Mouse (Mus musculus): ENCODE data around the gene Pdilt. TPM values are rescaled to one million over a fixed set of nuclear protein-coding genes. Genes with fewer than 3 reads are reported as not detected.
"Not testable (repeated sequence)": the region's sequence is repeated elsewhere in the genome, so short reads cannot be mapped to it uniquely, and the experiment has no call there.

The Pdilt gene
- polyA plus RNA-seq (2015; fragmentation: Nextera tagmentation; extraction: Ambion mirVana), result not detected in 2 replicates

GRCm38 (mm10) chr7:119523389-119523788, at the start of gene Pdilt:
Gene Pdilt (minus strand): TSS chr7:119523489.
- no peak for ATAC-seq (replicated peaks; ENCODE audit: extremely low read depth, insufficient read depth, low FRiP score)
- no peaks in the 10 kb centered on the region for H3K36me3 ChIP-seq (ENCODE audit: control insufficient read depth, insufficient read depth)
- H3K9ac ChIP-seq (ENCODE audit: low read length), result no peak within 1 kb of the TSS
- no peak within 1 kb of the TSS for H3K27ac ChIP-seq (ENCODE audit: low read length)
- no peaks in the 10 kb centered on the region for H3K4me1 ChIP-seq (ENCODE audit: control insufficient read depth, insufficient read depth, low read length)
- no peaks in the 10 kb centered on the region for H3K27me3 ChIP-seq (ENCODE audit: control insufficient read depth, insufficient read depth, low read length)
- no peak within 1 kb of the TSS for H3K4me2 ChIP-seq (ENCODE audit: low read depth, low read length)
- no peak within 1 kb of the TSS for H3K4me3 ChIP-seq (ENCODE audit: low read length)
- H3K9me3 ChIP-seq (replicated peaks; ENCODE audit: control insufficient read depth, low read length), result no peaks in the 10 kb centered on the region
- 64% methylated on average over 4 of the region's 4 CpGs for WGBS

GRCm38 (mm10) chr7:119562476-119562875, 39.2 kb upstream of the Pdilt start:
- not testable (repeated sequence) for H3K36me3 ChIP-seq (ENCODE audit: control insufficient read depth, insufficient read depth); H3K9me3 ChIP-seq (replicated peaks; ENCODE audit: control insufficient read depth, low read length)

GRCm38 (mm10) chr7:119561441-119561840, 38.2 kb upstream of the Pdilt start:
- Histone ChIP-seq H3K27ac (ENCODE audit: low read length) (no peak overlapping the region), H3K27me3 (ENCODE audit: control insufficient read depth, insufficient read depth, low read length) (no peaks in the 10 kb centered on the region), H3K4me3 (ENCODE audit: low read length) (no peak overlapping the region), H3K4me1 (ENCODE audit: control insufficient read depth, insufficient read depth, low read length) (no peaks in the 10 kb centered on the region), H3K36me3 (ENCODE audit: control insufficient read depth, insufficient read depth) (no peaks in the 10 kb centered on the region), H3K9ac (ENCODE audit: low read length) (no peak overlapping the region), H3K4me2 (ENCODE audit: low read depth, low read length) (no peak overlapping the region), H3K9me3 (replicated peaks; ENCODE audit: control insufficient read depth, low read length) (no peaks in the 10 kb centered on the region)
- ATAC-seq (replicated peaks; ENCODE audit: extremely low read depth, insufficient read depth, low FRiP score), result no peak
- WGBS, result 42% methylated on average over 4 of the region's 4 CpGs

More at GRCm38 (mm10) chr7:119562476-119562875, 39.2 kb upstream of the Pdilt start:
- not testable (repeated sequence) for H3K27me3 ChIP-seq (ENCODE audit: control insufficient read depth, insufficient read depth, low read length); ATAC-seq (replicated peaks; ENCODE audit: extremely low read depth, insufficient read depth, low FRiP score); H3K9ac ChIP-seq (ENCODE audit: low read length); H3K4me3 ChIP-seq (ENCODE audit: low read length); H3K27ac ChIP-seq (ENCODE audit: low read length); H3K4me2 ChIP-seq (ENCODE audit: low read depth, low read length); H3K4me1 ChIP-seq (ENCODE audit: control insufficient read depth, insufficient read depth, low read length)
- 85% methylated on average over 2 of the region's 2 CpGs for WGBS

- H3K4me2 ChIP-seq (ENCODE audit: low read depth, low read length), result no peak overlapping the region
- no peak overlapping the region for H3K9ac ChIP-seq (ENCODE audit: low read length)
- 71% methylated on average over 3 of the region's 3 CpGs for WGBS
These were observed 37.2 kb upstream of the Pdilt start for GRCm38 (mm10) chr7:119560452-119560835.

GRCm38 (mm10) chr7:119559789-119560451, 36.6 kb upstream of the Pdilt start:
- Histone ChIP-seq H3K4me3 (ENCODE audit: low read length) (no peak overlapping the region), H3K27ac (ENCODE audit: low read length) (no peak overlapping the region), H3K27me3 (ENCODE audit: control insufficient read depth, insufficient read depth, low read length) (no peaks in the 10 kb centered on the region), H3K9ac (ENCODE audit: low read length) (no peak overlapping the region), H3K4me1 (ENCODE audit: control insufficient read depth, insufficient read depth, low read length) (no peaks in the 10 kb centered on the region), H3K4me2 (ENCODE audit: low read depth, low read length) (no peak overlapping the region), H3K9me3 (replicated peaks; ENCODE audit: control insufficient read depth, low read length) (no peaks in the 10 kb centered on the region), H3K36me3 (ENCODE audit: control insufficient read depth, insufficient read depth) (no peaks in the 10 kb centered on the region)
- WGBS, result 72% methylated on average over 3 of the region's 3 CpGs
- ATAC-seq (replicated peaks; ENCODE audit: extremely low read depth, insufficient read depth, low FRiP score), result no peak

More at GRCm38 (mm10) chr7:119560452-119560835, 37.2 kb upstream of the Pdilt start:
- ATAC-seq (replicated peaks; ENCODE audit: extremely low read depth, insufficient read depth, low FRiP score), result no peak
- Histone ChIP-seq H3K4me3 (ENCODE audit: low read length) (no peak overlapping the region), H3K9me3 (replicated peaks; ENCODE audit: control insufficient read depth, low read length) (no peaks in the 10 kb centered on the region), H3K36me3 (ENCODE audit: control insufficient read depth, insufficient read depth) (no peaks in the 10 kb centered on the region), H3K27me3 (ENCODE audit: control insufficient read depth, insufficient read depth, low read length) (no peaks in the 10 kb centered on the region), H3K4me1 (ENCODE audit: control insufficient read depth, insufficient read depth, low read length) (no peaks in the 10 kb centered on the region), H3K27ac (ENCODE audit: low read length) (no peak overlapping the region)

- Histone ChIP-seq H3K36me3 (ENCODE audit: control insufficient read depth, insufficient read depth) (no peaks in the 10 kb centered on the region), H3K9me3 (replicated peaks; ENCODE audit: control insufficient read depth, low read length) (no peaks in the 10 kb centered on the region), H3K4me1 (ENCODE audit: control insufficient read depth, insufficient read depth, low read length) (no peaks in the 10 kb centered on the region), H3K9ac (ENCODE audit: low read length) (no peak within 1 kb of the TSS), H3K4me2 (ENCODE audit: low read depth, low read length) (no peak within 1 kb of the TSS), H3K27ac (ENCODE audit: low read length) (no peak within 1 kb of the TSS), H3K27me3 (ENCODE audit: control insufficient read depth, insufficient read depth, low read length) (no peaks in the 10 kb centered on the region), H3K4me3 (ENCODE audit: low read length) (no peak within 1 kb of the TSS)
- WGBS, result 71% methylated on average over 1 of the region's 1 CpGs
- no peak for ATAC-seq (replicated peaks; ENCODE audit: extremely low read depth, insufficient read depth, low FRiP score)
These were observed 30.8 kb upstream of the Pdilt start, which contains the start of gene Acsm2 for GRCm38 (mm10) chr7:119554040-119554439. Gene Acsm2 (plus strand): TSS chr7:119554340.

- Histone ChIP-seq H3K9me3 (replicated peaks; ENCODE audit: control insufficient read depth, low read length) (no peaks in the 10 kb centered on the region), H3K9ac (ENCODE audit: low read length) (no peak overlapping the region), H3K4me3 (ENCODE audit: low read length) (no peak overlapping the region), H3K27me3 (ENCODE audit: control insufficient read depth, insufficient read depth, low read length) (no peaks in the 10 kb centered on the region), H3K4me2 (ENCODE audit: low read depth, low read length) (no peak overlapping the region), H3K36me3 (ENCODE audit: control insufficient read depth, insufficient read depth) (no peaks in the 10 kb centered on the region), H3K27ac (ENCODE audit: low read length) (no peak overlapping the region), H3K4me1 (ENCODE audit: control insufficient read depth, insufficient read depth, low read length) (no peaks in the 10 kb centered on the region)
- 80% methylated on average over 3 of the region's 3 CpGs for WGBS
- no peak for ATAC-seq (replicated peaks; ENCODE audit: extremely low read depth, insufficient read depth, low FRiP score)
These were observed 27.4 kb upstream of the Pdilt start for GRCm38 (mm10) chr7:119550471-119551222.

- Histone ChIP-seq H3K27me3 (ENCODE audit: control insufficient read depth, insufficient read depth, low read length) (no peaks in the 10 kb centered on the region), H3K27ac (ENCODE audit: low read length) (no peak overlapping the region), H3K4me1 (ENCODE audit: control insufficient read depth, insufficient read depth, low read length) (no peaks in the 10 kb centered on the region), H3K4me2 (ENCODE audit: low read depth, low read length) (no peak overlapping the region), H3K9ac (ENCODE audit: low read length) (no peak overlapping the region), H3K36me3 (ENCODE audit: control insufficient read depth, insufficient read depth) (no peaks in the 10 kb centered on the region), H3K9me3 (replicated peaks; ENCODE audit: control insufficient read depth, low read length) (no peaks in the 10 kb centered on the region), H3K4me3 (ENCODE audit: low read length) (no peak overlapping the region)
- ATAC-seq (replicated peaks; ENCODE audit: extremely low read depth, insufficient read depth, low FRiP score), result no peak
These were observed 22.3 kb upstream of the Pdilt start for GRCm38 (mm10) chr7:119545572-119545971.

- H3K9ac ChIP-seq (ENCODE audit: low read length), result no peak overlapping the region
- no peak overlapping the region for H3K4me3 ChIP-seq (ENCODE audit: low read length)
- H3K36me3 ChIP-seq (ENCODE audit: control insufficient read depth, insufficient read depth), result no peaks in the 10 kb centered on the region
- 64% methylated on average over 2 of the region's 2 CpGs for WGBS
- no peak for ATAC-seq (replicated peaks; ENCODE audit: extremely low read depth, insufficient read depth, low FRiP score)
- H3K9me3 ChIP-seq (replicated peaks; ENCODE audit: control insufficient read depth, low read length), result no peaks in the 10 kb centered on the region
- no peaks in the 10 kb centered on the region for H3K27me3 ChIP-seq (ENCODE audit: control insufficient read depth, insufficient read depth, low read length)
- H3K4me2 ChIP-seq (ENCODE audit: low read depth, low read length), result no peak overlapping the region
- H3K4me1 ChIP-seq (ENCODE audit: control insufficient read depth, insufficient read depth, low read length), result no peaks in the 10 kb centered on the region
- H3K27ac ChIP-seq (ENCODE audit: low read length), result no peak overlapping the region
These were observed 19.2 kb upstream of the Pdilt start for GRCm38 (mm10) chr7:119542445-119542844.
